In genomic region chr14:36652982-36653557, GRCm38 (mm10) we compare ENCODE assay signal across 10 mouse cellular contexts.
DNase-seq lines count a peak whose midpoint lies in the region; ATAC-seq and TF ChIP-seq lines count a peak whose summit lies in the region.
"Had no signal": no experiment of that assay in that cellular context is flagged by ENCODE, and none has a peak within 500 bp of the region (broad histone marks: within the 10 kb centered on the region; RNA-seq: fewer than 3 reads in every experiment).

No protein-coding gene starts in this region.

- H3K4me1 ChIP-seq in heart, adult 2 months (ENCODE audit: control insufficient read depth, insufficient read depth, low read length): no peaks in the 10 kb centered on the region; the same call in 1 of the 2 replicates
- H3K4me1 ChIP-seq in hindbrain, postnatal 0 days (ENCODE audit: insufficient read depth, low read length): 0 out of 2 replicates have a peak, but pooled peaks cover 4% of the 10 kb centered on the region
- H3K4me1 ChIP-seq in neural tube, embryonic 15.5 days: peaks cover 7% of the 10 kb centered on the region; the same call in 1 of the 2 replicates
- H3K4me1 ChIP-seq: stomach, embryonic 15.5 days had no signal

- ATAC-seq in hindbrain, postnatal 0 days: peak; percentile 89
- peak; percentile 89 for ATAC-seq in neural tube, embryonic 15.5 days (ENCODE audit: low FRiP score)
- ATAC-seq in monocyte, adult 5-6 weeks (replicated peaks; ENCODE audit: insufficient number of reproducible peaks, low FRiP score, low TSS enrichment, poor library complexity, severe bottlenecking): no peak

- peak; percentile 9 to 17 for DNase-seq in heart, postnatal 10 days
- no peak for DNase-seq in heart, adult 2 months
- peak; percentile 15 to 49 for DNase-seq in cerebellum, postnatal 25 days
- DNase-seq in hindbrain, postnatal 0 days (ENCODE audit: low spot score): peak; percentile 84
- DNase-seq in kidney, adult 9 months: no peak
- no peak for DNase-seq in liver
- DNase-seq: kidney, postnatal 36 days had no signal

- no peak for TF ChIP-seq EP300 in heart, adult 2 months (IDR thresholded peaks at IDR 0.05; ENCODE audit: insufficient read depth, low read depth, low read length)

- no peak for TF ChIP-seq POLR2A in heart, adult 2 months (IDR thresholded peaks at IDR 0.05; ENCODE audit: insufficient read depth, low read depth, low read length)

- H3K9me3 ChIP-seq in hindbrain, postnatal 0 days (ENCODE audit: low read length): no peaks in the 10 kb centered on the region
- no peaks in the 10 kb centered on the region for H3K9me3 ChIP-seq in neural tube, embryonic 15.5 days (replicated peaks)
- H3K9me3 ChIP-seq: stomach, embryonic 15.5 days had no signal

- no peak overlapping the region for H3K9ac ChIP-seq in heart, adult 2 months (ENCODE audit: low read depth, low read length)
- no peak overlapping the region for H3K9ac ChIP-seq in hindbrain, postnatal 0 days (replicated peaks; ENCODE audit: low read length)
- no peak overlapping the region for H3K9ac ChIP-seq in neural tube, embryonic 15.5 days (replicated peaks)
- H3K9ac ChIP-seq: stomach, embryonic 15.5 days had no signal

- no peaks in the 10 kb centered on the region for H3K36me3 ChIP-seq in heart, adult 2 months (ENCODE audit: control insufficient read depth, insufficient read depth, low read length)
- H3K36me3 ChIP-seq in hindbrain, postnatal 0 days (ENCODE audit: insufficient read depth, low read length): no peaks in the 10 kb centered on the region
- H3K36me3 ChIP-seq in neural tube, embryonic 15.5 days: no peaks in the 10 kb centered on the region
- H3K36me3 ChIP-seq: stomach, embryonic 15.5 days had no signal

- intact Hi-C loops in heart, postnatal 10 days (cut with DNase I): no loop called here
- intact Hi-C loops in heart, adult 2 months (cut with DNase I): no loop called here

- no peaks in the 10 kb centered on the region for H3K27me3 ChIP-seq in heart, adult 2 months (ENCODE audit: control insufficient read depth, insufficient read depth, low read length)
- H3K27me3 ChIP-seq in hindbrain, postnatal 0 days (ENCODE audit: insufficient read depth, low read length): no peaks in the 10 kb centered on the region
- no peaks in the 10 kb centered on the region for H3K27me3 ChIP-seq in neural tube, embryonic 15.5 days (replicated peaks)
- H3K27me3 ChIP-seq: stomach, embryonic 15.5 days had no signal

- H3K79me2 ChIP-seq in heart, adult 2 months (replicated peaks; ENCODE audit: control insufficient read depth, insufficient read depth, low read length): no peaks in the 10 kb centered on the region

- no peak for TF ChIP-seq CTCF in heart, adult 2 months (IDR thresholded peaks at IDR 0.05)
- no peak for TF ChIP-seq CTCF in hindbrain, postnatal 0 days (IDR thresholded peaks at IDR 0.05; ENCODE audit: low read depth)

- WGBS in heart, adult 2 months: 30% methylated on average over 6 of the region's 6 CpGs
- WGBS in hindbrain, postnatal 0 days: 6% methylated on average over 6 of the region's 6 CpGs
- 8% methylated on average over 6 of the region's 6 CpGs for WGBS in neural tube, embryonic 15.5 days

- no peak overlapping the region for H3K4me2 ChIP-seq in hindbrain, postnatal 0 days (ENCODE audit: low read depth, low read length)
- 0 out of 2 replicates have a peak overlapping the region, but pooled peaks have one; percentile 0 for H3K4me2 ChIP-seq in neural tube, embryonic 15.5 days
- H3K4me2 ChIP-seq: stomach, embryonic 15.5 days had no signal

- H3K27ac ChIP-seq in heart, adult 2 months: no peak overlapping the region
- H3K27ac ChIP-seq in hindbrain, postnatal 0 days: peak overlapping the region; percentile 16; the same call in 1 of the 2 replicates
- H3K27ac ChIP-seq in neural tube, embryonic 15.5 days (replicated peaks): no peak overlapping the region
- H3K27ac ChIP-seq: stomach, embryonic 15.5 days had no signal

- H3K4me3 ChIP-seq in heart, adult 2 months: no peak overlapping the region
- H3K4me3 ChIP-seq in hindbrain, postnatal 0 days (ENCODE audit: low read length): no peak overlapping the region
- H3K4me3 ChIP-seq in neural tube, embryonic 15.5 days (replicated peaks): no peak overlapping the region
- H3K4me3 ChIP-seq: stomach, embryonic 15.5 days had no signal

Comparison
In these comparisons a context has a peak if more than half of its experiments do, and no peak if none do; other contexts are left out.
1. DNase-seq: peak in heart, postnatal 10 days (2 of 2), cerebellum, postnatal 25 days (2 of 2) and hindbrain, postnatal 0 days (single experiment); none in heart, adult 2 months (0 of 2), kidney, adult 9 months (single experiment) and liver (single experiment).